Mouse (Mus musculus) E14TG2a.4 (cell line): ENCODE results near the gene Pou2f2.

Source experiments
- CTCF ChIP-seq: conservative IDR thresholded peaks from 2 replicates; pipeline ENCODE4 v1.5.1; 2014; ENCODE audit warnings: low read length
- POU5F1 ChIP-seq: IDR thresholded peaks from 2 replicates; pipeline ENCODE4 v1.6.1; 2014; ENCODE audit warnings: low read length, borderline replicate concordance

DNA sequence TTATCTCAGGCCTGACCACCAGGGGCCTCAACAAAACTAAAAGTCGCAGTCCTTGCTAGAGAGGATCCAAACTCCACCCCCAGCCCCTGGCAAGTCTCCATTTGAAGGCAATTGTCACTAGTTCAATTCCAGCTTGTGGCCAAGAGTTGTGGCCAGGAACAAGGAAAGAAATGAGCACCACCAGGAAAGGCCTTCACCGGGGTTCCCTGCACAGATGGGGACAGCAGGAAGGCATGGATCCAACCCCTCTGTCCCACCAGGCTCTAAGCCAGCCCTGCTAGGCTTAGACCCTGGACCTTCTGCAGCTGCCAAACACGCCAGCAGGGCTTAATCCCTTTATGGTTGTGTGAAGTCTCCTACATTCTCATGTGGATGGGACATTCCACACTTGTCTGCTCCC is 8.9 kb downstream of the Pou2f2 start:
- no peak for TF ChIP-seq CTCF
- TF ChIP-seq POU5F1, result no peak
